9 mouse cellular contexts compared by ENCODE assay signal in genomic region chr2:168081933-168082306, GRCm38 (mm10). TPM values are rescaled to one million over a fixed set of nuclear protein-coding genes. Genes with fewer than 3 reads are reported as not detected.
DNase-seq lines count a peak whose midpoint lies in the region; ATAC-seq and TF ChIP-seq lines count a peak whose summit lies in the region.
"Had no signal": no experiment of that assay in that cellular context is flagged by ENCODE, and none has a peak within 500 bp of the region (broad histone marks: within the 10 kb centered on the region; RNA-seq: fewer than 3 reads in every experiment).

No protein-coding gene starts in this region.

- peak overlapping the region; percentile 93 for H3K4me2 ChIP-seq in heart, embryonic 12.5 days
- H3K4me2 ChIP-seq in forebrain, embryonic 15.5 days (replicated peaks): peak overlapping the region; percentile 95
- H3K4me2 ChIP-seq in liver, postnatal 0 days (ENCODE audit: low read depth, low read length): peak overlapping the region; percentile 99

- ATAC-seq in heart, embryonic 12.5 days (ENCODE audit: insufficient number of reproducible peaks, low FRiP score): no peak
- ATAC-seq in forebrain, embryonic 15.5 days (replicated peaks): no peak
- no peak for ATAC-seq in liver, postnatal 0 days
- no peak for ATAC-seq in frontal cortex, adult (ENCODE audit: low TSS enrichment)

- intact Hi-C loops in heart, postnatal 10 days (cut with DNase I): loop anchor here (5.0 to 10.0 kb wide), 2 partner anchors 65 to 397 kb away; partner anchors contain the start of genes Cebpb and Tmem189

- H3K9me3 ChIP-seq in heart, embryonic 12.5 days (replicated peaks): no peaks in the 10 kb centered on the region
- no peaks in the 10 kb centered on the region for H3K9me3 ChIP-seq in ES-E14 (ENCODE audit: control insufficient read depth, insufficient read depth, low read depth, low read length)
- no peaks in the 10 kb centered on the region for H3K9me3 ChIP-seq in forebrain, embryonic 15.5 days
- H3K9me3 ChIP-seq in liver, postnatal 0 days (ENCODE audit: low read length): no peaks in the 10 kb centered on the region

- 4% methylated on average over 14 of the region's 14 CpGs for WGBS in heart, embryonic 12.5 days
- 2% methylated on average over 14 of the region's 14 CpGs for WGBS in forebrain, embryonic 15.5 days
- WGBS in liver, postnatal 0 days (ENCODE audit: insufficient replicate concordance): 5% methylated on average over 14 of the region's 14 CpGs

- TF ChIP-seq EP300 in liver, postnatal 0 days (IDR thresholded peaks at IDR 0.05; ENCODE audit: low read depth): no peak

- peaks cover 10% of the 10 kb centered on the region for H3K27me3 ChIP-seq in heart, embryonic 12.5 days (replicated peaks)
- peaks cover 3% of the 10 kb centered on the region; the same call in 1 of the 2 replicates for H3K27me3 ChIP-seq in forebrain, embryonic 15.5 days
- peaks cover 9% of the 10 kb centered on the region for H3K27me3 ChIP-seq in liver, postnatal 0 days (ENCODE audit: insufficient read depth, low read length)

- H3K36me3 ChIP-seq in heart, embryonic 12.5 days: no peaks in the 10 kb centered on the region
- H3K36me3 ChIP-seq in ES-E14 (ENCODE audit: control insufficient read depth, insufficient read depth, low read length, poor library complexity, severe bottlenecking): no peaks in the 10 kb centered on the region; the same call in 1 of the 2 replicates
- H3K36me3 ChIP-seq in forebrain, embryonic 15.5 days: no peaks in the 10 kb centered on the region
- no peaks in the 10 kb centered on the region for H3K36me3 ChIP-seq in liver, postnatal 0 days (replicated peaks; ENCODE audit: insufficient read depth, low read length)

- no peak for DNase-seq in heart, postnatal 10 days
- no peak for DNase-seq in ES-E14 (ENCODE audit: low read depth, low spot score)
- no peak for DNase-seq in liver, postnatal 0 days
- DNase-seq in gastrocnemius, adult 8-10 months (ENCODE audit: low spot score in 2 of 2): no peak
- DNase-seq in layer of hippocampus, postnatal 10 days (ENCODE audit: low spot score in 2 of 2): no peak
- DNase-seq: gastrocnemius, postnatal 36 days had no signal

- in situ Hi-C loops in ES-E14 (cut with MboI; ENCODE audit: low sequenced_read_pairs in 2 of 2, unreplicated experiment in 2 of 2): no loop called here

- H3K9ac ChIP-seq in heart, embryonic 12.5 days: peak overlapping the region; percentile 85
- peak overlapping the region; percentile 80 for H3K9ac ChIP-seq in ES-E14 (ENCODE audit: insufficient read depth, low read depth, low read length, poor library complexity, severe bottlenecking)
- H3K9ac ChIP-seq in forebrain, embryonic 15.5 days (replicated peaks): peak overlapping the region; percentile 81
- H3K9ac ChIP-seq in liver, postnatal 0 days (replicated peaks): peak overlapping the region; percentile 59

- no peak for TF ChIP-seq CTCF in liver, postnatal 0 days (IDR thresholded peaks at IDR 0.05; ENCODE audit: low read depth)

- peak overlapping the region; percentile 83; the same call in 1 of the 2 replicates for H3K27ac ChIP-seq in heart, embryonic 12.5 days (ENCODE audit: poor library complexity, severe bottlenecking)
- no peak overlapping the region for H3K27ac ChIP-seq in ES-E14 (ENCODE audit: insufficient read depth, low read depth, low read length, poor library complexity, severe bottlenecking)
- no peak overlapping the region for H3K27ac ChIP-seq in forebrain, embryonic 15.5 days (replicated peaks)
- H3K27ac ChIP-seq in liver, postnatal 0 days (ENCODE audit: low read depth): no peak overlapping the region

- H3K4me1 ChIP-seq in heart, embryonic 12.5 days (replicated peaks): peaks cover 47% of the 10 kb centered on the region
- peaks cover 5 to 19% of the 10 kb centered on the region in 2 experiments; a peak in 2 of 4 replicates for H3K4me1 ChIP-seq in ES-E14 (ENCODE audit: control insufficient read depth in 2 of 2, insufficient read depth in 2 of 2, low read length in 2 of 2, poor library complexity in 1 of 2)
- H3K4me1 ChIP-seq in forebrain, embryonic 15.5 days: peaks cover 36% of the 10 kb centered on the region
- H3K4me1 ChIP-seq in liver, postnatal 0 days (ENCODE audit: insufficient read depth): peaks cover 16% of the 10 kb centered on the region

- H3K4me3 ChIP-seq in heart, embryonic 12.5 days: peak overlapping the region; percentile 78
- peak overlapping the region; percentile 82 to 95 for H3K4me3 ChIP-seq in ES-E14 (ENCODE audit: insufficient read depth in 1 of 2, low read depth in 1 of 2, low read length in 2 of 2, poor library complexity in 1 of 2, severe bottlenecking in 1 of 2)
- peak overlapping the region; percentile 91 for H3K4me3 ChIP-seq in forebrain, embryonic 15.5 days
- peak overlapping the region; percentile 70 for H3K4me3 ChIP-seq in liver, postnatal 0 days (ENCODE audit: low read depth, low read length)

TF ChIP-seq in ES-E14, 5 proteins besides CTCF, POLR2A, EP300 and RAD21:
- no peak for TF ChIP-seq MAFK (IDR thresholded peaks at IDR 0.05; ENCODE audit: insufficient read depth, low read depth, low read length)
- TF ChIP-seq CHD2 (IDR thresholded peaks at IDR 0.05; ENCODE audit: low read depth, low read length): no peak
- TF ChIP-seq ZNF384 (IDR thresholded peaks at IDR 0.05; ENCODE audit: low read depth, low read length): no peak
- no peak for TF ChIP-seq ZC3H11A (IDR thresholded peaks at IDR 0.05; ENCODE audit: borderline replicate concordance, low read depth, low read length)

RNA-seq across cellular contexts. Expression of gene Pard6b, which starts 1.1 kb away (rescaled TPM):
- 13.0 and 13.2 TPM in 2 replicates for polyA plus RNA-seq in heart, embryonic 12.5 days (2016; fragmentation: Nextera tagmentation; extraction: Ambion mirVana)
- total RNA-seq in heart, postnatal 10 days (2021): 1 to 10 TPM; 3.4 to 4.9 TPM
- total RNA-seq in ES-E14 (2012; rRNA removed): 11.6 and 15.3 TPM in 2 replicates
- 6.9 and 7.4 TPM in 2 replicates for polyA plus RNA-seq in forebrain, embryonic 15.5 days (2015; fragmentation: Nextera tagmentation; extraction: Ambion mirVana)
- polyA plus RNA-seq in liver, postnatal 0 days (2015; fragmentation: Nextera tagmentation; extraction: Ambion mirVana): 2.3 and 2.7 TPM in 2 replicates
- total RNA-seq in gastrocnemius, adult 8-10 months (2022): 1 to 10 TPM in 3 of 4 experiments, under 1 TPM in 1; 0.73 to 1.8 (median 1.2) TPM
- total RNA-seq in layer of hippocampus, postnatal 10 days (2021): 1 to 10 TPM; 3.5 to 3.7 TPM
